Mouse (Mus musculus) megakaryocyte-erythroid progenitor cell, adult 5 weeks (primary cell): ENCODE measurements around the gene Gk5. TPM values are rescaled to one million over a fixed set of nuclear protein-coding genes. Genes with fewer than 3 reads are reported as not detected.

Source experiments
- polyA plus RNA-seq: library from polyadenylated mRNA; stranded (reverse); fragments of >175 nt; gene quantifications from 2 replicates; pipeline ENCODE4 v1.2.3, GENCODE M21; 2012

Gene Gk5
- 0.69 and 0.80 TPM in 2 replicates for polyA plus RNA-seq

GRCm38 (mm10) chr9:96118861-96119772 is at the start of gene Gk5:
Gk5 (plus strand) TSS chr9:96119362.

DNA sequence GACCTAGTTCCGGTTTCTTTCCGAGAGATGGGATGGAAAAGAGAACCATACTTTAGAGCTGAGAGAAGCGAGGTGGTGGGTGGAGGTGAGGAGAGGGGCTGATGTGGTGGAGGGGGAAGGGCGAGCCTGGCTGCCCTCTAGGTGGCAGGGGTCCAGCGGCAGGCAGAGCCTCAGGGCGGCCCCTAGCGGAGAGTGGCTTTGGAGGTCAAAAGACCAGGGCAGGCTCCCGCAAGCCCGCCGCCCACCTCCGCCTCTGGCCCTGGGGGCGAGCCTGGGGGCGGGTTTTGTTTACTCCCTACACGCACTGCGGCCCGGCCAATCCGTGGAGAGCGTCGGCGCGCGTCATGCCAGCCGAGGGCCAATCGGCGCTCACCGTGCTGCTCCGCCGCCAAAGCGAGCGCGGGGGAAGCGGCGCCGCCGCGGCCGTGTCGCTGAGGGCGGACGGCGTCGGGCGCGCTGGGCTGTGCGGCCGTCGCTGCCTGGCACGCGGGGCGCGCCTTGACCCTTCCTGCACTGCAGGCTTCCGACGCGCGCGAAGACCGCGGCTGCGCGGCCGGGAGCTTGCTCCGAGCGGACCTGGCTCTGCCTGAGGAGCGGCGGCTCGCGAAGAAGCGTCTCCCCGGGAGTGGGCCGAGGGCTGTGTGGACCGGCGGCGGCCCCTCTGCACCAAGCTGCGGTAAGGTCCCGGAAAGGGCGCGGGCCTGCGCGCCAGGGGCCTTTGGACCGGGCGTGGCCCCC is 76.9 kb downstream of the Gk5 start, which contains the start of gene Tfdp2:
Tfdp2 (plus strand) TSS at position 391 of the 738 bp plus-strand sequence.

Other genes with a start within 250 kb of the Gk5 start
- gene Xrn1, start 164.6 kb upstream of the Gk5 start, polyA plus RNA-seq = 5.2 and 7.8 TPM in 2 replicates
- gene Tfdp2, start 76.9 kb downstream of the Gk5 start, polyA plus RNA-seq = 4.9 and 10.7 TPM in 2 replicates
- 159 and 193 TPM in 2 replicates for gene Atp1b3, start 245.1 kb downstream of the Gk5 start, polyA plus RNA-seq